Mouse (Mus musculus) frontal cortex, postnatal 36 days (tissue): Measurements from ENCODE around the gene Clec9a.

Source experiments
- DNase-seq, 2 experiments: peaks; one replicate each; pipeline ENCODE4 v3.0.0; 2022; ENCODE audit warnings: low spot score in 2 of 2

The Clec9a gene

DNA sequence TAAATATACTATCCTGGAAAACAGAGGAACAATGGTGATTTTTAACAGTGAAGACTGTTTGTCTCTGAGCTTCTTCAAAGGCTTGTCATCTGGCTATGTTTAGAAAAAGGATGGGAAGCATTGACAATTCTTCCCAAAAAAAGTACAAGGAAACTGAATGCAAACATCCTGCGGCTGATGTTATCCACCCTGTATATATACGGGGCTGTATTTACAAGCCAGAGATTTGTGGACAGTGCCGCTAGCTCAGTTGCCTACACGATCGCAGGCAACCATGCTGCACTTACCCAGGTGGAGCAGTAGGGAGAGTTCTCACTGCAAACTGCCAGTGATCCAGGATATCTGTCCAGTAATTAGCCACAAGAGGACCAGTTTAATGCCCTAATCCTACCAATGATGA lies 16.6 kb downstream of the Clec9a start:
- no peak for DNase-seq

DNA sequence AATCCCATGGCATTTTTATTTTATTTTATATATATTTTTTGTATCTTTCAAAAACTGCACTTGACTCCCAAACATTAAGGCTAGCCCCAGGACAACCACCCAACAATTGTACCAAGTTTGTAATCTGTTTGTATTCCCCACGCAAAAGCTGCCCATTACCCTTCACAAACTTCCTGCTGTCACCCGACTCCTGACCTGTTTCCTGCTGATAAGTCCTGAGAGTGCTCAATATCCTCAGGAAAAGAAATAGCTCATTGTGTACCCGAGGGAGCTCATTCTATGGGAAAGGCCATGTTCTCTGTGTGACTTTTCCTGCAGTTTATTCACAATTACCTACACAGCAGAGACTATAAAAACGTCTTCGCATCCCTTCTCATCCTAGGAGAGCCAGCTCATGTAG lies 17.1 kb downstream of the Clec9a start:
- no peak for DNase-seq

DNA sequence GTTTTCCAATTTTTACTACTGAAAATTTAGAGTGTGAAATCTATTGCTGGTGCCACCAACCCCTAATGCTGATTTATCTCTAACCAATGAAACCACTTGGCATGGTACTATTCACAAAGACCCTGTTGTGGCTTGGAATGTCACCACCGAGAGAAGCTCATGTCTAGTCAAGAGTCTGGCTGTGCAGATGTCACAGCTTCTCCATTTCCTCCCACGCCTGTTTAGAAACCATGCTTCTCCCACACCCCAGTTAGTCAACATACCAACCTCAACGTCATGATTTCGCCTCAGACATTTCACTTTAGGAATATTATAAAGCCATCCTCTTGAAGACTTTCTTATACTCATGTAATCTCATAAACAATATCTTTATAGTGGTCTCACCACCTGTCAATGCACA lies 18.6 kb downstream of the Clec9a start:
- DNase-seq = no peak

DNA sequence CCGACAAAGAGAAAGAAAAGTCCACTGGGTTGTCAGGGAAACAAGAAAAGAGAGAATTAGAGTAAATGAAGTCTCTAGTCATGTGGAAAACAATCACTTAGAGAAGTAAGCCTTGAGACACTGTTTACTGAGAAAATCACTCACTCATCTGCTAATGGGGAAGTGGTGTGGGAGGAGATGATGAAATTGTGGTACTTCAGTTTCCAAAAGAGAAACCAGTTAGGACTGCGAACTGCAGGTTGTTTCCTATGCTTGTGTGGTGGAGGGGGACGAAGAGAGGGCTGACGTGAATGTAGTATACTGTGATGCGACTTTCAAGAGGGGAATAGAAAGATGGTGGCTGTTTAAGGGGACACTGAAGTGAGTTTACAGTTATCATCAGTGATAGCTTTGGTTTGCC lies 25.6 kb downstream of the Clec9a start:
- DNase-seq = no peak

GRCm38 (mm10) chr6:129436025-129436424 lies 27.4 kb downstream of the Clec9a start:
- DNase-seq = no peak

- no peak for DNase-seq
Observed at GRCm38 (mm10) chr6:129438033-129438432, 29.4 kb downstream of the Clec9a start.

- no peak for DNase-seq
Observed at GRCm38 (mm10) chr6:129449743-129450142, 41.1 kb downstream of the Clec9a start.

- DNase-seq = peak in 1 of 2 experiments; percentile 1
Observed at GRCm38 (mm10) chr6:129451411-129452039, 42.9 kb downstream of the Clec9a start, which contains the start of gene Clec1a. Clec1a (minus strand) TSS chr6:129452000.

GRCm38 (mm10) chr6:129471386-129471785 lies 62.7 kb downstream of the Clec9a start:
- DNase-seq = no peak

DNA sequence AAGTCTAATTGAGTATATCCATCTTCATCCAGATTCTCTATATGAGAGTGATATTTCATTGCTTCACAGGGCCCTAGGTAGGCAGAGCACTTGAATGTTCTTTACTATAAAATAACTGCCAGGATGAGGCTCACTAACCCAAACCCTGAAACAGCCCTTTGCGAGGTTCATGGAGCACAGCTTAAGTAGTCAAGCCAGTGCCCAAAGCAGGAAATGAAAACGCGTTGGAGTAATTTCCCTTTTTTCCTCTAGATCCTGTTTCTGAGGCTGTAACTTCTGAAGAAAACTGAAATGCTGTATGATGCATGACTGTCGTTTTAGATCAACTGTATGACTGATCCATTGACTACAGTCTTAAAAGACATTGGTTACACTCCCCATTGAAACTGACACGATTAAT lies 64.0 kb downstream of the Clec9a start:
- DNase-seq = no peak
